Mouse (Mus musculus): ENCODE results near the gene Abcb4. TPM values are rescaled to one million over a fixed set of nuclear protein-coding genes. Genes with fewer than 3 reads are reported as not detected.
"Not testable (repeated sequence)": the region's sequence is repeated elsewhere in the genome, so short reads cannot be mapped to it uniquely, and the experiment has no call there.

The Abcb4 gene
- total RNA-seq (2012; rRNA removed): 0.11 TPM in 1 of 2 replicates, not detected in the other

- Histone ChIP-seq H3K9ac (ENCODE audit: insufficient read depth, low read depth, low read length, poor library complexity, severe bottlenecking) (peak within 1 kb of the TSS; percentile 71), H3K9me3 (ENCODE audit: control insufficient read depth, insufficient read depth, low read depth, low read length) (no peaks in the 10 kb centered on the region), H3K27ac (ENCODE audit: insufficient read depth, low read depth, low read length, poor library complexity, severe bottlenecking) (no peak within 1 kb of the TSS), H3K4me1 (ENCODE audit: control insufficient read depth in 2 of 2, insufficient read depth in 2 of 2, low read length in 2 of 2, poor library complexity in 1 of 2) (no peaks in the 10 kb centered on the region), H3K4me3 (ENCODE audit: insufficient read depth in 1 of 2, low read depth in 1 of 2, low read length in 2 of 2, poor library complexity in 1 of 2, severe bottlenecking in 1 of 2) (peak within 1 kb of the TSS; percentile 69 to 79), H3K36me3 (ENCODE audit: control insufficient read depth, insufficient read depth, low read length, poor library complexity, severe bottlenecking) (no peaks in the 10 kb centered on the region)
- DNase-seq (ENCODE audit: low read depth, low spot score): peak; percentile 27
- in situ Hi-C loops (cut with MboI; ENCODE audit: low sequenced_read_pairs in 2 of 2, unreplicated experiment in 2 of 2): no loop called here
- TF ChIP-seq HCFC1 (IDR thresholded peaks at IDR 0.05; ENCODE audit: borderline replicate concordance, insufficient read depth, low read length): no peak
- TF ChIP-seq ZNF384 (IDR thresholded peaks at IDR 0.05; ENCODE audit: low read depth, low read length): no peak
- no peak for TF ChIP-seq MAFK (IDR thresholded peaks at IDR 0.05; ENCODE audit: insufficient read depth, low read depth, low read length)
- no peak for TF ChIP-seq ZC3H11A (IDR thresholded peaks at IDR 0.05; ENCODE audit: borderline replicate concordance, low read depth, low read length)
- TF ChIP-seq CHD2 (IDR thresholded peaks at IDR 0.05; ENCODE audit: low read depth, low read length): no peak
These were observed at the start of gene Abcb4 for GRCm38 (mm10) chr5:8893300-8894103. Abcb4 (plus strand) TSS chr5:8893717.

DNA sequence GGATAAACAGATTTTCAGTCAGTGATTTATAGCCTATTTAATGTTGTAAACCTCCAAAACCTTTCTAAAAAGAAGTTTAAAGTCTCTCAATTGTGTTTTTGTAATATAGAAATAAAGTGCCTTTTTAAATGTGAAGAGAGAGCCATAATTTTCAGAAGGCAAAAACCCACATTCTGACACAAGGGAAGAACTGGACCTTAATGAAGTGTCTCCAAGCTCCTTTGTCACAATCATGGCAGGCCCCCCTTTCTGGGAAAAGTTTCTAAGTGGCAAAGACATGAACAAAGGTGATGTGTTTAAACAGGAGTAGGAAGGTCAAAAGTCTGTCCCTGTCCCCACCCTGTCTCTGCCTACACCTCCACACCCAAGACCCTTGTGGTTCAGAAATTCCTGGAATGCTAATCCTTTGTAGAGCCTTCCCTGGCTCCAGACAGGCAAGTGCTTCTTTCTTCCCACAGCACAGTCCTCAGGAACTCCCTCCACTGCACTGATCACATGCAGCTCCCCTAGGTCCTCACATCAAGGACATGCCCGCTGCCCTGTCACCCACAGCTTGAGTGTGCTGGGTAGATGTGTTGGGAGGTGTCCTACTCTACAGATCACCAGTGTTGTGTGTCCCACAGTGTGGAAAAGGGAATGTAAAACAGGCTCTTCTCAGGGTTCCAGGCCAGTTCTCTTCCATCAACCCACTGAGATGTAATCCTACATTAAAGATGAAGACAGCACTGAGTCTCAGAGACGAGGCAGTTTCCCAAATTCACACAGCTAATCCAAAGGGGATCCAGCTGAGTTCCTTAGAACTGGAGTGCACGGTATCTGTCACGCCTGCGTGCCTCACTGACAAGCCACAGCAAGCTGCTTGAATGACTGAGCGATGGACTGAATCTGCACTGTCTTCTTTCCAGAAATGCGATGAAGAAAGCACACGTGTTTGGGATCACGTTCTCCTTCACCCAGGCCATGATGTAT is 44.6 kb upstream of the Abcb4 start:
- H3K9ac ChIP-seq (ENCODE audit: insufficient read depth, low read depth, low read length, poor library complexity, severe bottlenecking); H3K9me3 ChIP-seq (ENCODE audit: control insufficient read depth, insufficient read depth, low read depth, low read length); H3K36me3 ChIP-seq (ENCODE audit: control insufficient read depth, insufficient read depth, low read length, poor library complexity, severe bottlenecking); H3K4me3 ChIP-seq (ENCODE audit: insufficient read depth in 1 of 2, low read depth in 1 of 2, low read length in 2 of 2, poor library complexity in 1 of 2, severe bottlenecking in 1 of 2); in situ Hi-C loops (cut with MboI; ENCODE audit: low sequenced_read_pairs in 2 of 2, unreplicated experiment in 2 of 2): not testable (repeated sequence)
- Histone ChIP-seq H3K27ac (ENCODE audit: insufficient read depth, low read depth, low read length, poor library complexity, severe bottlenecking) (peak overlapping the region; percentile 81), H3K4me1 (ENCODE audit: control insufficient read depth in 2 of 2, insufficient read depth in 2 of 2, low read length in 2 of 2, poor library complexity in 1 of 2) (peaks cover 9 to 14% of the 10 kb centered on the region in 2 experiments; a peak in 3 of 4 replicates)
- DNase-seq (ENCODE audit: low read depth, low spot score): peak; percentile 35

DNA sequence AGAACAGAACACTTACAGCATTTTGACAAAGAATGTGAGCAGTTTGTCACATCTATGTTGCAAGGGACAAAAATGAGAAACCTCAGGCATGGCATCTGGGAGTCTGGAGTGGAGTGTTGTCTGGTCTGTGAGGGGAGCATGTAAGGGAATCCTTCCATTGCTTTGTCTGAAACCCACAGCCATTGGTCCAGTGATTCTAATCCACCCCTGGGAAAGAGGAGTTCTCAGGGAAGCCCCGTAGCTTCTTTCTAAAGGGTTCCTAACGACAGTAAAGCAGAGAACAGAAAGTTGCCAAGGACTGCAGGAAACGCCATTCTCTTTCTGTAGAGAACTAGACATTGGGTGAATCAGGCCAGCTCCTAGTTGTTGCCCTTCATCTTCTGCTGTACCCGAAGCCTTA is 42.7 kb upstream of the Abcb4 start:
- H3K9ac ChIP-seq (ENCODE audit: insufficient read depth, low read depth, low read length, poor library complexity, severe bottlenecking): peak overlapping the region; percentile 15; the same call in 1 of the 2 replicates
- no peak for DNase-seq (ENCODE audit: low read depth, low spot score)
- no peak for TF ChIP-seq ZNF384 (IDR thresholded peaks at IDR 0.05; ENCODE audit: low read depth, low read length)
- H3K36me3 ChIP-seq (ENCODE audit: control insufficient read depth, insufficient read depth, low read length, poor library complexity, severe bottlenecking): no peaks in the 10 kb centered on the region; the same call in 1 of the 2 replicates
- H3K9me3 ChIP-seq (ENCODE audit: control insufficient read depth, insufficient read depth, low read depth, low read length): no peaks in the 10 kb centered on the region
- H3K27ac ChIP-seq (ENCODE audit: insufficient read depth, low read depth, low read length, poor library complexity, severe bottlenecking): no peak overlapping the region; the same call in 1 of the 2 replicates
- no peak overlapping the region for H3K4me3 ChIP-seq (ENCODE audit: insufficient read depth in 1 of 2, low read depth in 1 of 2, low read length in 2 of 2, poor library complexity in 1 of 2, severe bottlenecking in 1 of 2)
- H3K4me1 ChIP-seq (ENCODE audit: control insufficient read depth in 2 of 2, insufficient read depth in 2 of 2, low read length in 2 of 2, poor library complexity in 1 of 2): peaks cover 9 to 14% of the 10 kb centered on the region in 2 experiments; a peak in 3 of 4 replicates
- in situ Hi-C loops (cut with MboI; ENCODE audit: low sequenced_read_pairs in 2 of 2, unreplicated experiment in 2 of 2): no loop called here

DNA sequence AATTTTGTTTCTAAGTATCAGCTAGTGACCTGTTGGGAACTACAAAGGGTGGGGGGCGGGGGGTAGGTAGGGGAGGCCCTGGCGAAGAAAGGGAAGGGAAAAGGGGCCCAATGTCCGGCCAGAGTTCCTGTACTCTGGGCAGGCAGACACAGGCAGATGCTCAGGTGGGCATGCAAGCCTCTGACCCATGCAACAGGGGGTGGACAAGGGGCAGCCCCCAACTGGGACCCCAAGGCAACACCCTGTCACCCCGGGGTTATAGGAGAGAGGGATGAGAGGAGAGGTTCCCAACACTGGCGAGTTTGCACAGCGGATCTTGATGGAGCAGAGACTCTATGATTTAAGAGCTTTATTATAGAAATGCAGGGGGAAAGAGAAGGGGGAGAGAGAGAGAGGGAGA is 36.3 kb upstream of the Abcb4 start:
- H3K4me3 ChIP-seq (ENCODE audit: insufficient read depth in 1 of 2, low read depth in 1 of 2, low read length in 2 of 2, poor library complexity in 1 of 2, severe bottlenecking in 1 of 2): no peak overlapping the region
- in situ Hi-C loops (cut with MboI; ENCODE audit: low sequenced_read_pairs in 2 of 2, unreplicated experiment in 2 of 2): no loop called here
- no peak overlapping the region for H3K9ac ChIP-seq (ENCODE audit: insufficient read depth, low read depth, low read length, poor library complexity, severe bottlenecking)
- no peak overlapping the region for H3K27ac ChIP-seq (ENCODE audit: insufficient read depth, low read depth, low read length, poor library complexity, severe bottlenecking)
- no peaks in the 10 kb centered on the region; the same call in 1 of the 2 replicates for H3K36me3 ChIP-seq (ENCODE audit: control insufficient read depth, insufficient read depth, low read length, poor library complexity, severe bottlenecking)
- no peak for DNase-seq (ENCODE audit: low read depth, low spot score)
- no peaks in the 10 kb centered on the region for H3K9me3 ChIP-seq (ENCODE audit: control insufficient read depth, insufficient read depth, low read depth, low read length)
- no peaks in the 10 kb centered on the region for H3K4me1 ChIP-seq (ENCODE audit: control insufficient read depth in 2 of 2, insufficient read depth in 2 of 2, low read length in 2 of 2, poor library complexity in 1 of 2)
- TF ChIP-seq HCFC1 (IDR thresholded peaks at IDR 0.05; ENCODE audit: borderline replicate concordance, insufficient read depth, low read length): no peak
- TF ChIP-seq CHD2 (IDR thresholded peaks at IDR 0.05; ENCODE audit: low read depth, low read length): no peak
- no peak for TF ChIP-seq MAFK (IDR thresholded peaks at IDR 0.05; ENCODE audit: insufficient read depth, low read depth, low read length)
- TF ChIP-seq ZC3H11A (IDR thresholded peaks at IDR 0.05; ENCODE audit: borderline replicate concordance, low read depth, low read length): no peak
- no peak for TF ChIP-seq ZNF384 (IDR thresholded peaks at IDR 0.05; ENCODE audit: low read depth, low read length)
